Mouse (Mus musculus): ENCODE results near the gene Gck.

Gck gene

DNA sequence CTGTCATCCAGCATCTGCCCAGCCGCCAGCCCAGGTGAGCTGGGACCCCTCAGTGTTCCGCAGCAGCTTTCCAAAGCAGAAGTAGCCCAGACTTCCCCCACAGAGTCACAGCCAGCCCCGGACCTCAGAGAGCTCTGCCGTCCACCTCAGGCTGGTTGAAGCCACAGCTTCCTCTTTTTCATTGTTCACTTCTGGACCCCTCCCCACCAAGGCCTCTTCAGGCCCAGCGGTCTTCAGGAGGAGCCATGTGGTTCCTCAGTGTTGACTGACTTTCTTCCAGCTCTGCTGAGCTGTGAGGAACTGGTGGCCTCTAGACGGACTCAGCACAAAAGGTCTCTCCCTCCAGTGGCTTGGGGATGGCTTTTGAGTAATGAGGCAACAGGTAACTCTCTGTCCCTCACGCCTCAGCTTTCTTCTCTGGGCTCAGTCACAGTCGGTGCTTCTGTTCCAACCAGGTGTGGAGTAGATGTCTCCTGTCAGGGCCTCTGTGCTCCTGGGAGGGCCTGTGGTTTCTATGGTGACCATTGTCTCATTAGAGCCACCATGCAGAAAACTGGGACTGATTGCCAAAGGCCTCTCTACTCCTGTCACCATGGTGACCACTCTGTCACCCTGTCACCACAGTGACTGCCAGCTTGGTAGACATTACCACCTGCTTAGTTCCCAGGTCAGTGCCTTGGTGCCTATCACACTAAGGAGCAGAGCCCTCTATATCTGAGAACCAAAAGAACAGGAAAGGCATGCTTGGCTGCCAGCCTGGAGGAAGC lies at the start of gene Gck:
Gene Gck (minus strand): TSS at position 496 of the 767 bp plus-strand sequence.
- peak in 1 of 2 experiments; percentile 43 for DNase-seq (ENCODE audit: inconsistent age in 2 of 2, low spot score in 1 of 2)

DNA sequence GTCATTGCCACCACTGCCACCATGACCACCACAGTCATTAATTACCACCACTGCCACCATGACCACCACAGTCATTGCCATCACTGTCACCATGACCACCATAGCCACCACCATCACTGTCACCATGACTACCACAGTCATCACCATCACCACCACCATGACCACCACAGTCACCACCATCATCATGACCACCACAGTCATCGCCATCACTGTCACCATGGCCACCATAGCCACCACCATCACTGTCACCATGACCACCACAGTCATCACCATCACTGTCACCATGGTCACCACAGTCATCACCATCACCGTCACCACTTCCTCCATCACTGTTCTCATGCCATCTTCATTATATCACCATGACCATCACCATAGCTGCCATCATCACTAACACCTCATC lies 48.6 kb upstream of the Gck start:
- no peak for DNase-seq (ENCODE audit: inconsistent age in 2 of 2, low spot score in 1 of 2)

- DNase-seq (ENCODE audit: inconsistent age in 2 of 2, low spot score in 1 of 2) = peak; percentile 85 to 96
Observed at GRCm38 (mm10) chr11:5995989-5996388, 46.1 kb upstream of the Gck start.

- DNase-seq (ENCODE audit: inconsistent age in 2 of 2, low spot score in 1 of 2) = no peak
Observed at GRCm38 (mm10) chr11:5994880-5995279, 45.0 kb upstream of the Gck start.

GRCm38 (mm10) chr11:5994212-5994611 lies 44.3 kb upstream of the Gck start:
- DNase-seq (ENCODE audit: inconsistent age in 2 of 2, low spot score in 1 of 2) = no peak

GRCm38 (mm10) chr11:5990910-5991309 lies 41.0 kb upstream of the Gck start:
- DNase-seq (ENCODE audit: inconsistent age in 2 of 2, low spot score in 1 of 2) = peak in 1 of 2 experiments; percentile 72

GRCm38 (mm10) chr11:5989954-5990593 lies 40.2 kb upstream of the Gck start:
- DNase-seq (ENCODE audit: inconsistent age in 2 of 2, low spot score in 1 of 2) = no peak

- DNase-seq (ENCODE audit: inconsistent age in 2 of 2, low spot score in 1 of 2) = no peak
Observed at GRCm38 (mm10) chr11:5988126-5988525, 38.2 kb upstream of the Gck start.

- DNase-seq (ENCODE audit: inconsistent age in 2 of 2, low spot score in 1 of 2) = no peak
Observed at GRCm38 (mm10) chr11:5983629-5984028, 33.7 kb upstream of the Gck start.

DNA sequence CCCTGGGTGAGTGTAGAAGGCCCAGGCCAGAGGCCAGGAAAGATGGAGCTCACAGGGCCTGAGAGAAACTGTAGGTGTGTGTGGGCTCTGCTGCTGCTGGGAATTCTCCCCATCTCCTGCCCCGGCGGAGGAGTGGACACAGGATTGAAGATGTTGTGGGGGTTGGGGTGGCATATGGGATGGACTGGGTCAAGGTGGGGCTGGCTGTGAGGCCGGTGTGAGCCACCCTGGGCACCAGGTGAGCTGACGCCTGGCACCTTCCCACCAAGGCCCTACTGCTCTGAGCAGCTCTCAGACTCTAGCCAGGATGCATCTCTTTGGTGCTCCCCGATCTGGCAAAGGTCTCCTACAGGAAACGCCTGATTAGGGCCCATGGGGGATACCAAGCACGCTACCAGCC lies 31.4 kb upstream of the Gck start:
- no peak for DNase-seq (ENCODE audit: inconsistent age in 2 of 2, low spot score in 1 of 2)

GRCm38 (mm10) chr11:5980561-5980960 lies 30.7 kb upstream of the Gck start:
- no peak for DNase-seq (ENCODE audit: inconsistent age in 2 of 2, low spot score in 1 of 2)

- DNase-seq (ENCODE audit: inconsistent age in 2 of 2, low spot score in 1 of 2) = no peak
Observed at GRCm38 (mm10) chr11:5980108-5980507, 30.2 kb upstream of the Gck start.

GRCm38 (mm10) chr11:5979088-5979487 lies 29.2 kb upstream of the Gck start:
- DNase-seq (ENCODE audit: inconsistent age in 2 of 2, low spot score in 1 of 2) = no peak

DNA sequence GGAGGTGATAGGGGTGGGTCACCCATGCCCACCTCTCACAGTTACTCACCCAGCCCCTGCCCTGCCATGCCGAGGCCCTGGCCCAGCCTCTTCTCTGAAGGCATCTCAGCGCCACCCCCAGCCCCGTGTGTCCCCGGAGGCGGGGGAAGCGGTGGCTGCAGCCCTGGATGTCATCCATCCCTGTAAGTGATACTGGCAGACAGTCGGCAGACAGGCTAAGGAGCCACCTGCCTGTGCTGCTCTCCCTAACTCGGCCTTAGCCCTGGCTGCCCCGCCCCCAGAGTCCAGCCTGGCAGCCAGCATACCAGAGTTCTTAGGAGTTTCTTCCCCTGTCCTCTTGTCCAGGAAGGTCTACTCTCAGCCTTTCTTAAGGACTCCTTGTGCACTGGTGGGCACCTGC lies 26.2 kb upstream of the Gck start:
- no peak for DNase-seq (ENCODE audit: inconsistent age in 2 of 2, low spot score in 1 of 2)

- no peak for DNase-seq (ENCODE audit: inconsistent age in 2 of 2, low spot score in 1 of 2)
Observed at GRCm38 (mm10) chr11:5975068-5975467, 25.2 kb upstream of the Gck start.

GRCm38 (mm10) chr11:5974053-5974452 lies 24.2 kb upstream of the Gck start:
- no peak for DNase-seq (ENCODE audit: inconsistent age in 2 of 2, low spot score in 1 of 2)

GRCm38 (mm10) chr11:5973151-5973550 lies 23.3 kb upstream of the Gck start:
- no peak for DNase-seq (ENCODE audit: inconsistent age in 2 of 2, low spot score in 1 of 2)

GRCm38 (mm10) chr11:5971202-5971601 lies 21.3 kb upstream of the Gck start:
- DNase-seq (ENCODE audit: inconsistent age in 2 of 2, low spot score in 1 of 2) = no peak

DNA sequence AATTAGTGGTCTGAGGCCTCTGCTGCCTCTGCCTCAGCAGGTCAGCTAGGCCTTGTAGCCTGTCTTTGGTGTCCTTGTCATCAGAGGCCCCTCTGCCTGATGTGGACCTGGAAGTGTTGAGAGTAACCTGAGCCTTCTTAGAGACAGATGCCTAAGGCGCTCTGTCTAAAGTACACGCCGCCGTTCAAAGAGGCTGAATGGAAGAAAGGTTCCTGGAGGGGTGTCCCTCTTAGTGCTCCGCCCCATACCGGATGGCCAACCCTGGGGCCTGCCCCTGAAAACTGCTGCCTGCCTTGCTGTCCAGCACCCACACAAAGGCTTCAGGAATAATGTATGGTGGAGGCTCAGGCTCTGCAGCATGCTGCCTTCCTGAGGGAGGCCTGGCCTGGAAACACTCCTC lies 18.3 kb upstream of the Gck start:
- no peak for DNase-seq (ENCODE audit: inconsistent age in 2 of 2, low spot score in 1 of 2)

- no peak for DNase-seq (ENCODE audit: inconsistent age in 2 of 2, low spot score in 1 of 2)
Observed at GRCm38 (mm10) chr11:5966751-5967150, 16.9 kb upstream of the Gck start.

GRCm38 (mm10) chr11:5965865-5966264 lies 16.0 kb upstream of the Gck start:
- DNase-seq (ENCODE audit: inconsistent age in 2 of 2, low spot score in 1 of 2) = no peak

- no peak for DNase-seq (ENCODE audit: inconsistent age in 2 of 2, low spot score in 1 of 2)
Observed at GRCm38 (mm10) chr11:5960051-5960450, 10.2 kb upstream of the Gck start.

All from adrenal gland, adult (tissue).